Mouse (Mus musculus) mouse embryonic stem cell (cell line): Measurements from ENCODE around the gene Kif6.

Experiments used
- in situ Hi-C, 2 experiments: fragments of 300-500 bp; cut with MboI; formaldehyde crosslinking; loops; 1 replicate in 1 of 2; 3 replicates in 1 of 2; pipeline ENCODE4 v1.14.3; 2019 to 2020; ENCODE audit warnings: low sequenced_read_pairs in 2 of 2, low pct_unique_long_range_greater_than_20kb in 1 of 2, mixed read lengths in 1 of 2; ENCODE audit not compliant: unreplicated experiment in 1 of 2

Gene Kif6

DNA sequence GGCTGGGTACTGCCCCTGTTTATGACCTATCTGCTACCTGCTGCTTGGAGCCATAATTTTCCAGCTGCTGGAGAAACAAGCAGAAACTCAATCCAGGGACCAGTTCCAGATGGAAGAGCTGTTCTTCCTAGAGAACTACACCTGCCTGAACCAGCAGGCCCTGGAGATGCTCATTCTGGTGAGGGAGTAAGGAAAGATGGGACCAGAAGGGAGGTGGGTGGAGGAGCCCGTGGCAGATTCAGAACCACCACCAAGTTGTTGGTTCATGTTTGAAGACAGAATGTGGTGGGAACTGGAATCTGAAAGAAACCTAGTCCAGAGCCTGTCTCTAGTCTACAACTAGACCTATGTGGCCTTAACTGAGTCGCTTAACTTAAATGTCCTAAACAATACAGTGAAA lies 312.7 kb downstream of the Kif6 start:
- in situ Hi-C loops = no loop called here

GRCm38 (mm10) chr17:49933806-49934205 lies 318.9 kb downstream of the Kif6 start:
- in situ Hi-C loops = no loop called here

- in situ Hi-C loops = no loop called here
These were observed 319.6 kb downstream of the Kif6 start for GRCm38 (mm10) chr17:49934586-49934985.

- in situ Hi-C loops = no loop called here
These were observed 320.8 kb downstream of the Kif6 start for GRCm38 (mm10) chr17:49935602-49936205.

DNA sequence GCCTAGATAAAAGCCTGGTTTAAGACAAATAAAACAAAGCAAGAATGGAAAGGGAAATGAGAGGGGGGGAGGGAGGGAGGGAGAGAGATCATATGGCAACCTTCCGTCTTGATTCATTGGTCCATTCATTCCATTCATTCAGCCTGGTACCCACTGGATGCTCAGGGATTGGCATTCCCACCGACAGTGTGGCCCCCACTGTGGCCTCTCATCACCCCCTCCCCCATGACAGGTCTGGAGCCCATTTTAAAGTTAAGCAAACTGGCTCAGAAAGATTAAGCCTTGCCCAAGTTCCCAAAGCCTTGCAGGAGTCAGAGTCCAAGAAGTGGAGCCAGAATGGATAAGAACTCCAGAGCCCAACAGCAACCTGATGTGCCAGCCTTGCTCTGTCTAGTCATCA lies 321.3 kb downstream of the Kif6 start:
- in situ Hi-C loops = no loop called here

GRCm38 (mm10) chr17:49939146-49939545 lies 324.2 kb downstream of the Kif6 start:
- in situ Hi-C loops = no loop called here

- in situ Hi-C loops = no loop called here
These were observed 327.7 kb downstream of the Kif6 start for GRCm38 (mm10) chr17:49942674-49943073.

DNA sequence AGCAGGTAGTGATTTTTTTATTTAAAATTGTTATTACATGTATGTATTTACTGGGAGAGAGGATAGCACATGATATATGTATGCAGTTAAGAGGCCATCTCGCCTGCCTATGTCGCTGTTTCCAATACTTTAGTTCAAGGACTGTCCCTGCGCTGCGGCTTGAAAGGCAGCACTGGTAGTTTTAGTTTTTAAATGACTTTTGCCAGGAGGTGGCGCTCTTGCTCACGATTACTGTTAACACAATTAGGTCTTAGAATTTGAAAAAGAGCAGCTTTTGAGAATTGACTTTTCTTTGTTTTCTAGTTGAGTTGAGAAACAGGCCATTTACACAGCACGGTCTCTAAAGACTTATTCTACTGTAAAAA lies 336.5 kb downstream of the Kif6 start:
- in situ Hi-C loops = loop anchor here (25.0 kb wide), 1 partner anchor 836 kb away; no protein-coding TSS in a partner anchor

- in situ Hi-C loops = loop anchor here (25.0 kb wide), 1 partner anchor 835 kb away; no protein-coding TSS in a partner anchor
These were observed 337.1 kb downstream of the Kif6 start for GRCm38 (mm10) chr17:49951856-49952607.

DNA sequence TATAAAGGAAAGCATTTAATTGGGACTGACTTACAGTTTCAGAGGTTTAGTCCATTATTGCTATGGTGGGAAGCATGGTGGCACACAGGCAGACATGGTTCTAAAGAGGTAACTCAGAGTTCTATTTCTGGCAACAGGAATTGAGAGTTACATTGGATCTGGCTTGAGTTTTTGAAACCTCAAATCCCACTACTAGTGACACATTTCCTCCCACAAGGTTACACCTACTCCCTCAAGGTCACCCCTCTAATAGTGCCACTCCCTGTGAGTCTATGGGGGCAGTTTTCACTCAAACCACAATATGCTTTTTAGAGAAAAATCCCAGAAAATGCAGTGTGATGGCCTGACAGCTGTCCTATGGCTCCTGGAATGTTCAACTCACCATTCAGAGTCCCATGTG lies 344.1 kb downstream of the Kif6 start:
- in situ Hi-C loops = loop anchor here (25.0 kb wide), 1 partner anchor 828 kb away; no protein-coding TSS in a partner anchor
